Comparison of ENCODE assay signal across 21 mouse cellular contexts in the genomic region with DNA sequence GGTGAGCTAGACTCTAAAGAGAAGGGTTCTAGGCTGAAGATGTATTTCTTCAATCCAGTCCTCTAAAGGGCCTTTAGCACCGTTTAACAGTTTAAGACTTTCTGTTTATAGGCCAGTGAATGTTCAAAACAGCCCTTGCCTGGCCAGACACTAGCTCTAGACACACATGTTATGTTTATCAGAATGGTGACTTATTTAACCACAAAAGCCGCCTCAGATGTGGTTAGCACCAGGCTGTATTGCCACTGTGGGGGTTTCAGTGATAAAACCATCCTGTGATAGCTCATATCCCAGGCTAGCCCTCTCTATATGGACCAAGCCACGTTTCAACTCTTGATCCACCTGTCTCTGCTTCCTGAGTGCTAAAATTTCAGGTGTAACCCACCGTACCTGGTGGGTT.
"Had no signal": no experiment of that assay in that cellular context is flagged by ENCODE, and none has a peak within 500 bp of the region (broad histone marks: within the 10 kb centered on the region; RNA-seq: fewer than 3 reads in every experiment).

No protein-coding gene starts in this region.

- H3K9ac ChIP-seq: limb, embryonic 13.5 days; liver, embryonic 13.5 days; liver, postnatal 0 days; lung, embryonic 14.5 days; neural tube, embryonic 12.5 days; neural tube, embryonic 15.5 days had no signal

- H3K4me3 ChIP-seq: limb, embryonic 10.5 days; limb, embryonic 13.5 days; liver, embryonic 13.5 days; megakaryocyte, embryonic 14.5 days; neural tube, embryonic 12.5 days; neural tube, embryonic 15.5 days had no signal

- H3K27me3 ChIP-seq: limb, embryonic 13.5 days; liver, embryonic 13.5 days; megakaryocyte, embryonic 14.5 days; neural tube, embryonic 12.5 days; neural tube, embryonic 15.5 days had no signal

- H3K9me3 ChIP-seq: limb, embryonic 10.5 days; limb, embryonic 13.5 days; liver, embryonic 13.5 days; megakaryocyte, embryonic 14.5 days; neural tube, embryonic 12.5 days; neural tube, embryonic 15.5 days had no signal

- DNase-seq: kidney, adult 2 months; kidney, postnatal 25 days; liver, embryonic 13.5 days; liver, postnatal 0 days; lung, embryonic 14.5 days; midbrain, embryonic 14.5 days; retina, postnatal 1 day; right cerebral cortex, postnatal 25 days; thymus, adult 2 months; thymus, postnatal 14 days; thymus, postnatal 4 days had no signal

- H3K4me1 ChIP-seq: neural tube, embryonic 12.5 days; neural tube, embryonic 15.5 days had no signal

- H3K27ac ChIP-seq: kidney, postnatal 0 days; limb, embryonic 10.5 days; limb, embryonic 13.5 days; liver, embryonic 13.5 days; macrophage; neural tube, embryonic 12.5 days; neural tube, embryonic 15.5 days; stomach, postnatal 0 days had no signal

- ATAC-seq: liver, postnatal 0 days; lung, postnatal 0 days had no signal

- H3K36me3 ChIP-seq: limb, embryonic 10.5 days; limb, embryonic 13.5 days; liver, embryonic 13.5 days; neural tube, embryonic 12.5 days; neural tube, embryonic 15.5 days had no signal

- H3K4me2 ChIP-seq: limb, embryonic 13.5 days; liver, embryonic 13.5 days; lung, embryonic 14.5 days; midbrain, embryonic 11.5 days; neural tube, embryonic 12.5 days; neural tube, embryonic 15.5 days had no signal
